Mouse (Mus musculus) c-Kit-positive CD71-negative TER-119-negative erythroid progenitor cells, embryonic 14.5 days (primary cell): ENCODE results near the gene Iqca.

Experiments used
- DNase-seq: peaks from one replicate; pipeline ENCODE4 v3.0.0-alpha.2; 2013; ENCODE audit warnings: low read depth

Iqca gene

DNA sequence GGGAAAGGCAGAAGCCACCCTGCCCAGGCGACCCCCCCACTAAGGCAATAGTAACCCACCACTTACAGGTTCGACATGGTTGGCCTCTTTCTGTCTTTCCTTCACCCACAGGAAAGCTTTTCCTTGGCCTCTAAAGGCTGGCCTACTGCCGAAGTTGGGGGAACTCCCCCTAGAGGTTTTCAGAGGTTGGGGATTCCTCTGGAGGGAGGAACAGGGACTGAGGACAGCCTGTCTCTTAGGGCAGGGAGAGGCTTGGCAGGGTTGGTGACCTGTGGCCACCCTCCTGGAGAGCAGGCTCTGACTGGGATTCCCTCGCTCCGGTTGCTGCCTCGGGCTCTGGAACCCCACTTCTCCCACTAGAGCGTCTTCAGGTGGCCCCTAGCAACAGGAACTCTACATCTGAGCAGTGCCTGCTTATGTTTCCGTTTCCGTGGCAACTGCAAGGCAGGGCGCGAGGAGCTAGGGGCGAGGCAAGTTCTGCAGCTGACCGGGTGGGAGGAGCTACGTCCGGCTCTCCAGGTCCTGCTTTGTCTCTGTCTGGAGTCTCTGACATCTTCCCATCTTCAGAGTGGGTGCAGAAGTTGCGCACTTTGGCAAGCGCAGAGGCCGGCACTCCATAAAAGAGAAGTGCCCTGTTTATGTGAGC lies at the start of gene Iqca:
Iqca (minus strand) TSS at position 303 of the 646 bp plus-strand sequence.
- DNase-seq: peak; percentile 22

- DNase-seq: peak; percentile 40
These were observed 49.2 kb upstream of the Iqca start for GRCm38 (mm10) chr1:90202207-90202978.

DNA sequence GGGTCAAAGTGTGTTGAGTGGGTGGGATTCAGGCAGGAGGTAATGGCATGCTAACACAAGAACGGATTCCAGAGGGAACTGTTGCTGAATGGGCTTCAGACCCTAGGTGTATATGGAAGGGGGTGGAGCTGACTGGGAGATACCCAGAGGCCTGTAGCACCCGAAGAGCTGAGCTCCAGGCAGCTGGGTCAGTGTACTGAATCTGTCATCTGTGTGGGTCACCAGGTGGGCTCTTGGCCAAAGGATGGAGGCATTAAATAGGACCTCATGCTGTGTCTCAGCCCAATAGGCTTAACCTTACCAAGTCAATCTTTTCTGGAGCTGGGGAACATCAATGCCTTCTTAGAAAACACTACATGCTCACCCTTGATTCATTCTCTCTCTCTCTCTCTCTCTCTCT lies 48.5 kb upstream of the Iqca start:
- no peak for DNase-seq

GRCm38 (mm10) chr1:90201246-90201645 lies 48.0 kb upstream of the Iqca start:
- no peak for DNase-seq

DNA sequence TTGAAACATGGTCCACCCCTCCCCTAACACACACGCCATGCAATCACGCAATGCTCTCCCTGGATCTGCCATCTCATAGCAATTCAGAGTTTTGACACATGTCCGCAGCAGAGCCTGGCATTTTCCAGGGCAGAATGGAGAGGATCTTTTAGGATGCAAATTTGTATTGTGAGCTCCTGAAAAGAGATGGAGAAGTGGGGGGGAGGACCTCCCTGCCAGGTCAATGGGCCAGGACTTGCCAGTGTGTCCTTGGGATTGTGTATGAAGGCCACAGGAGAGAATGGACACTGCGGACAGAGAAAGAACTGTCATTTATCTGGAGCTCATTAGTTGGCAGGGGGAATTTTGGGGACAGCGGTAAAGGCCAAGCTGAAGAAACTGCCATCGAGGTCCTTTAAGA lies 35.8 kb upstream of the Iqca start:
- no peak for DNase-seq

DNA sequence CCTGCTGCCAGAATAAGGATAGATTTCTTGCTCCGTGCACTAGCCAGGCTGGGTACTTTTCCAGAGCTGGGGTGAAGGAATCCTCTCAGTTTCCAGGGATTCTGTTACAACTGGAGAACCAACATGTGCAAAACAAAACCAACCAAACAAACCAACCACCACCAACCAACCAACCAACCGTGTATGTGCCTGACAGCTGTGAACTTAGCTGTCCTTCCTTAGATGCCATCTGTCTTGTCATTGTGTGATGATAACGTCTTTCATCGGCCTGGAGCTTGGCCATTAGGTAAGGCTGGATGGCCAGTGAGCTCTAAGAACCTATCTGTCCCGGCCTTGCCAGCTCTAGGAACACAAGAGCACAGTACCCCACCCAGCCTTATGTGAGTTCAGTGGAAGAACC lies 33.7 kb upstream of the Iqca start:
- DNase-seq: no peak

DNA sequence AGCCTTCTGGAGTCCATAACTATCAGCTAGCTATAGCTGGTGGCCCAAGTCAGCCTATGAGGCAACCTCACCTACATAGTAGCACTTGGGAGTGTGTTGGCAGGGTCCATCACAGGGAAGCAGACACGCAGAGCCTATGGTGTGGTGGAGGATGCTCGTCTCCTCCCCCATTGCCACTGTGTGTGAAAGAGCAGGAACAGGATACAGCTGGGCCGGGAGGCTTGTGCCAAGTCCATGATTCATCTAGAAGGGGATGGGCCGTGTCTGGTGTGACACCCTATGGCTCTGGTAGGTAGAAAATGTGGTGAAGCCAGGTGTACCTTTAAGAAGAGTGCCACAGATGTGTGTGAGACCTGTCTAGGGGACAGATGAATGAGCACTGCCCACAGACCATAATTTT lies 33.0 kb upstream of the Iqca start:
- DNase-seq: no peak

DNA sequence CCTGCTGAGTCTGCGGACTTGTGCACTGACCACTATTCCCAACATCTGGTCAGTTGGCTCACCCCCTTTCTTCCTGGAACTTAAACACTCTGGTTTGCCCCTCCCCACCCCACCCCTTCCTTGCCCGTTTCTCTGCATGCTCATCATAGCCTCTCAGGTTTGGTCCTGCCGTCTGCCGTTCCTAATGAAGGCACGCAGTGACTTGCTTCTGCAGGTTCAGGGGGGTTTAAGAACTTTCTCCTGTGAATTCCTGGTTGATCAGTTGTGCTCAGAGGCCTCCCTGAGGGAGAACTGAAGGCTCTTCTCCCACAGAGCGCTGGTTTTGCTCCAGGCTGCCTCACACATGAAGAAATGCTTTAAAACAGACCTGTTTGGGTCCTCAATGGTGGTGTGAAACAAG lies 30.4 kb upstream of the Iqca start:
- DNase-seq: no peak

DNA sequence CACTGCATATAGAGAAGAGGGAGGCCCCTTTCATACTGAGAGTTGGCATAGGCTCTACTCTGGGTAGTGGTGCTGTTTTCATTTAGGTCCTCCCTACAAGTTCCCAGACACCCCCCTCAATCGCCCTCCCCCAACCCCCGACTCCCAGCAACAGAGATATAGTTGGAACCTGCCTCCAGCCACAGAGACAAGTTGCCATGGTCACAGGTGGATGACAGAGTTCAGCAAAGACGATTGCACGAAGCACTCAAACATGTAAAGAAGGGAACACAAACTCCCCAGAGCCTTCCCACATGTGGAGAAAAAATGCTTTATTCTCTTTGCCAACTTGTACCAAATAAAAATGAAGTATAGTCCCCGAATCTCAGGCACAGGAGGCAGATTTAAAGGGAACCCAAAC lies 29.3 kb upstream of the Iqca start:
- no peak for DNase-seq

DNA sequence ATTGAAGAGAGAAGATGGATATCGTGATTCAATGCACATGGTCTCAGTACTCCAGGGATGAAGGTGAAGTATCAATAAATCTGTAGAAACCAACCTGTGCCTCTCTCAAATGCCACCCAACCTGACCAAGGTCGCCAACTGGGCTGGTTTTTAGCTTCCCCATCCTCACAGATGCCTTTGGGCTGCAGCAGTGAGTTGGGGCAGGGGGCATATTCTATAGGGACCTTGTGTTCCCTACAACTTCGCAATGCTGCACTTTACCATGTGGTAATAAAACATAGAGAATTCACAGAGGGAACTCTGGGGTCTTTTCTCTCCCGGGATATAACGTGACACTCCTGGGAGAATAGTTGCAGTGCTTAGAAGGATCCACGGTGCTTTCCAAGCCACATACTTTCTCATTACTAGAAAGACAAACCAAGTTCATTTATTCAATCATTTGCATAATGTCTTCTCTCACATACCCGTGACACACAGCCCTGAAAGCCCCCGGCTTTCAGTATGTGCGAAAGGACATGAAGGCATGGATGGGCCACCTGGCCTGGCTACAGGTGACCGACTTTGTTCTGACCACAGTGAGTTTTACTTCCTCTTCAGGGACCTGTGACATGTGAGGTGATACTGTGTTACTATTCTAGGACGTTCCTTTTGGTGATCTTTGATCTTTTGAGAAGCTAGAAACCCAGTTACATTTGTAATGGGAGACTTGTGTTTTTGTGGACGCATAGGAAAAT lies 27.9 kb upstream of the Iqca start:
- DNase-seq: no peak

- DNase-seq: no peak
These were observed 27.3 kb upstream of the Iqca start for GRCm38 (mm10) chr1:90180479-90180878.

DNA sequence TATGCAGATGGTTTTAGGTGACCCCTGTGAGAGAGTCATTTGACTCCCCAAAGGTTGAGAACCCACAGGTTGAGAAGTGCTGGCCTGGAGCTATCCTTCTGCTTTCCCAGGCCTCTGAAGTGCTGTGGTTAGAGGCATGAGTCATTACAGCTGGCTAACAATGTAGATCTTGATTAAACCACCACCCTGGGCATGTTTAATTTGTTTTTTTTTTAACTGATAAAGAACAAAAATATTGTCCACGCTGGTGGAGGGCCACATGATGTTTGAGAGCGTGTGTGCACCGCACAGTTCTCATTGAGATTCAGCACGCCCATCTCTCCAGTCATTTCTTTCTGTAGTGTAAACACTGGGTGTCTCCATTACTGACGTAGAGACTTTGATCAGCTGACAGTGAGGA lies 24.8 kb upstream of the Iqca start:
- DNase-seq: no peak

- DNase-seq: no peak
These were observed 24.4 kb upstream of the Iqca start for GRCm38 (mm10) chr1:90177565-90177964.

DNA sequence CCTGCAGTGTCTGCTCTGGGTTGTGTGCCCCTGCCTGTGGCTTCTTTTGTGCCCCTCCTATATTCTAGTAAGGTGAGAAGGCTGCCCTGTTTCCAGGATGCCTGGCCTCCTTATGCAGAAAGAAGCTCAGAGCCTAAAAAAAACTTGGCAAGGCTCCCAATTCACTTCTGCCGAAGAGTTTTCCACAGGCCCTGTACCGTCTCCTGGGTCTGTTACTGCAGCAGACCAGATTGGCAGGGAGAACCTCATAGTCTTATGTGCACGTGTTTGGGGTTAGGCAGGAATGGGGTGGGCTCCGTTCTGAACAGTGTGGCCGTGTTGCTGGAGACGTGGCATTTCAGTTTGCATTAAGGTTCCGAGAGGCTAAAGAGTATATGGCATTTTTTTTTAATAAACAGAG lies 23.0 kb upstream of the Iqca start:
- DNase-seq: no peak

- no peak for DNase-seq
These were observed 21.1 kb upstream of the Iqca start for GRCm38 (mm10) chr1:90174338-90174737.

GRCm38 (mm10) chr1:90164319-90164718 lies 11.1 kb upstream of the Iqca start:
- DNase-seq: no peak

DNA sequence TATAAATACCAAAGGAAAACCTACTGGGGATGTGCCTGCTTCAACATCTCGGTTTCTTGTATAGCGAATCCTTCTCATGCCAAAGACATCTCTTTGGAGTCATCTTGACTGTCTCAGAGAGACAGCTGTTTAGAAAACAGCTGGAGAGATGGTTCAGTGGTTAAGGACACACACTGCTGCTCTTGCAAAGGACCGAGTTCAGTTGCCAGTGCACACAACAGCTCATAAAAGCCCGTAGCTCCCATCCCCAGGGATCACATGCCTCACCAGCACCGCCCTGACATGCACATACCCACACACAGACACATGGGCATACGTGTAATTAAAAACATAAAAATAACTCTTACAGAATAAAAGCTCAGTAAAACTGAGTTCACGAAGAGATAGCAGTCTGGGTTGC lies 10.0 kb upstream of the Iqca start:
- no peak for DNase-seq

GRCm38 (mm10) chr1:90162379-90162857 lies 9.2 kb upstream of the Iqca start:
- no peak for DNase-seq

DNA sequence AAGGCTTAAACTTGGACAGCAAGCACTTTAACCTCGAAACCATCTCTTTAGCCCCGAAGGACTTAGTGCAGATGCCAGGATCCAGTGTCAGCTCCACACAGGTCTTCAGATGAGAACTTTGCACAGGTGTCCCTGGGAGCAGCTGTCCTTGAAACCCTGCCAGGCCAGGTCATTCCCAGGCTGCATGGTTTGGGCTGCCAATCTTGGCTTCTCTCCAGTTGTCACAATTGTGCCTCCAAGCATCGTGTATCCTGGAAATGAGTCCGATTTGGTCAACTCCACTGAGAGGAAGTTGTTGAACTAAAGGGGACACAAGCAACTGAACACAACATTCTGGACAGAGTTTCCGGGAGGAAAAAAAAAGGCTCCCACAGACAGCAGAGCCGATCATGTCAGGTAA lies 8.4 kb upstream of the Iqca start:
- no peak for DNase-seq

DNA sequence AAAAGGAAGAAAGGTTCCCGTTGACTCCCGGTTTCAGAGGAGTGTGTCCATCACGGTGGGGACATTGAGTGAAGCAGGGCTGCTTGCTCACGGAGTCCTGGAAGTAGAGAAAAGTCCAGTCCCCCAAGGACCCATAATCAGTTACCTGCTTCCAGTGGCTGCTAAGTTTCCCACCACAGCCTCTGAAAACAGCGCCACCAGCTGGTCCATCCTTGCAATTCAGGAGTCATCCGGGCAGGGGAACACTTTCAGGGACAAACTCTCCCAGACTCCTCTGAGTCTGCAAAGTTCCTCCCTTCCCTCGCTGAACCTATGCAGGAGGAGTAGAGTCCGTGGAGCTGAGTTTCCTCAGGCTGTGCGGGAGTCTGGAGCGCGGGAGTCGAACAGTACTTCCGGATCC lies 6.7 kb upstream of the Iqca start:
- no peak for DNase-seq

DNA sequence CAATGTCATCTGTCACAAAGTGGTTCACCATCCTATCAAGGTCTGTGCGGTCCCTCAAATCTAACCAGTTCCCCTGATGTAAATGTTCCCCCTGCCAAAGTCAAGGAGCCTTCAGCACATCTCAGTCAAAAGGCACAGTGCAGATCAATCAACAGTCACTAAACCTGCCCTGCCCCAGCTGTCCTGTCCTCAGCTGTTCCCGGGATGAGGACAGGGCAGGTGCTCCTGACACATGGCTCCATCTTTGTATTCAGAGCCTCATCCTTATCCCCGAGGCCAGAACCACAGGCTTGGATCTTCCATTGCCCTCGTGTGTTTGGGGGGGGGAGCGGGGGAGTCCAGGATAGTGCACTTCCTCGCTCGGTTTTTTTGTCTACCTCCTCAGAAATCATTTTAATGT lies 3.4 kb upstream of the Iqca start:
- no peak for DNase-seq

- no peak for DNase-seq
These were observed 586 bp upstream of the Iqca start for GRCm38 (mm10) chr1:90153787-90154186.

DNA sequence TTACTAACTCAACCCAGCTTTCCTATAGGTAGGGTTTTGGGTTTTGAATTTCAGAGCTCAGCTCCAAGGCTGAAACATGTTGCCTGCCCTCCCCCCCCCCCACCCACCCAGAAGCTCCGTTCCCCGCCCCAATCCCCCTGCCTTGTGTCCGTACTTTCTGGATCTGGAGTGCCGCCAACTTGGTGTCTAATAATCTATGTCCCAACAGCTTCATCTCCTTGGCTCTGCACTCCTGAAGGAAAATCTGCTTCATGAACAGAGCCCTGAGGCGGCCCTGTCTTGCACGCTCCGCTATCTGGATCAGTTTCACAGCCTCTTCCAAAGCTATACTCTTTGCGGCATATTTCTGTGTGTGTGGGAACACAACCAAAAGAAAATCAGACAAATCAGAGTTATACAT lies 13.5 kb downstream of the Iqca start:
- no peak for DNase-seq
